Mouse (Mus musculus) bone marrow macrophage, adult 2 months (primary cell): ENCODE results near the gene Map3k7cl.

Experiments
- CTCF ChIP-seq: IDR thresholded peaks from 2 replicates; pipeline ENCODE4 v1.5.1; 2012; ENCODE audit warnings: low read depth, mild to moderate bottlenecking, low read length, moderate library complexity
- POLR2A ChIP-seq: IDR thresholded peaks from 2 replicates; pipeline ENCODE4 v1.6.1; 2012; ENCODE audit warnings: mild to moderate bottlenecking, low read depth, low read length, borderline replicate concordance

- TF ChIP-seq CTCF = no peak
- TF ChIP-seq POLR2A = no peak
Observed at GRCm38 (mm10) chr16:87624937-87625336, 71.8 kb downstream of the Map3k7cl start.
